ENCODE assay signal across 11 mouse cellular contexts in the genomic region with DNA sequence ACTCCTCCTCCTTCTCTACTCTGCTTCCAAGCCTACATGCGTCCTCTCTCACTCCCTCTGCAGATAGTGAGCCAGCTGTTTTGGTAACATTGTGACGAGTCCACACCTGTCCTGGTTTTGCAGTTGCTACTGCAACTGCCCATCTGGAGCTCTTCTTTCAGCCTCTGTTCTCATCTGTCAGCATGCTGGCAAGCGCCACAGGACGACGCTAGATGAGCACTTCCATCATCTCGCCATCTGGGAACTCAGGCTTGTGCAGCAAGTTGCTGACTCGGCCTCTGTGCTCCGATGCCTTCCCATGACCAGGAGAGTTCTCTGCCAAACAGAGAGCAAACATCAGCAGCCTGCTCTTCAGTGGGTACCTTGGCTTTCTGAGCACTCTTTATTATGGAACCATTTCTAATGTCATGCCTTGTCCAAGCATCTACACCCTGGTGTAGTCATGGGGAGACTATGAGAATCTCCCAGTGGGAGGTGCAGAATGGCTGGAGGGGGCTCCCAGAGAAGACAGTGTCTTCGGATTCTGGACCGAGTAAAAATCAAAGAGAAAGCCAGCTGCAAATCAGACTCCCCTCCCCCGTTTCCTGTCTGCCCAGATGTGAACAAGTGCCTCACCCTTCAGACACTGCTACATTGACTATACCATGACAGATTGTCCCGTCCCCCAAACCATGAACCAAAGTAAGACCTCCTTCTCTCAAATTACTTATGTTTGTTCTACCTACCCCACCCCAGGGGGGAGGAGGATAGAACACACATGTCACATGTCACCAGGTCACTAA. TPM values are rescaled to one million over a fixed set of nuclear protein-coding genes. Genes with fewer than 3 reads are reported as not detected.
DNase-seq lines count a peak whose midpoint lies in the region; ATAC-seq and TF ChIP-seq lines count a peak whose summit lies in the region.
"Had no signal": no experiment of that assay in that cellular context is flagged by ENCODE, and none has a peak within 500 bp of the region (broad histone marks: within the 10 kb centered on the region; RNA-seq: fewer than 3 reads in every experiment).

No protein-coding gene starts in this region.

- H3K4me2 ChIP-seq in lung, embryonic 16.5 days (ENCODE audit: low read depth, low read length): no peak overlapping the region
- H3K4me2 ChIP-seq: heart, embryonic 13.5 days; liver, embryonic 12.5 days had no signal

- H3K27me3 ChIP-seq in lung, embryonic 16.5 days (ENCODE audit: control insufficient read depth, insufficient read depth, low read depth, low read length): no peaks in the 10 kb centered on the region
- H3K27me3 ChIP-seq: heart, embryonic 13.5 days; liver, embryonic 12.5 days had no signal

- 0 out of 2 replicates have a peak, but pooled peaks cover 4% of the 10 kb centered on the region for H3K4me1 ChIP-seq in lung, embryonic 16.5 days (replicated peaks; ENCODE audit: control insufficient read depth, insufficient read depth, low read length)
- H3K4me1 ChIP-seq in lung, adult 2 months (ENCODE audit: control insufficient read depth, insufficient read depth, low read length): peaks cover 9% of the 10 kb centered on the region; the same call in 1 of the 2 replicates
- H3K4me1 ChIP-seq: liver, embryonic 12.5 days had no signal

- H3K36me3 ChIP-seq in lung, embryonic 16.5 days (ENCODE audit: control insufficient read depth, insufficient read depth, low read length): peaks cover 46% of the 10 kb centered on the region

- no peak for TF ChIP-seq POLR2A in lung, adult 2 months (IDR thresholded peaks at IDR 0.05; ENCODE audit: borderline replicate concordance, extremely low read depth, low read depth, low read length)

- H3K27ac ChIP-seq in lung, embryonic 16.5 days (ENCODE audit: low read length): no peak overlapping the region
- H3K27ac ChIP-seq: heart, embryonic 13.5 days; liver, embryonic 12.5 days had no signal

- no peak overlapping the region for H3K9ac ChIP-seq in lung, embryonic 16.5 days (ENCODE audit: low read length)
- H3K9ac ChIP-seq: heart, embryonic 13.5 days; liver, embryonic 12.5 days had no signal

- intact Hi-C loops in heart, postnatal 25 days (cut with DNase I): no loop called here

- no peaks in the 10 kb centered on the region for H3K9me3 ChIP-seq in lung, embryonic 16.5 days (ENCODE audit: control insufficient read depth, low read length)
- H3K9me3 ChIP-seq: heart, embryonic 13.5 days; liver, embryonic 12.5 days had no signal

- no peak for TF ChIP-seq CTCF in lung, adult 2 months (IDR thresholded peaks at IDR 0.05; ENCODE audit: insufficient read depth, low read length)

- WGBS in lung, embryonic 16.5 days: 52% methylated on average over 12 of the region's 12 CpGs
- WGBS in lung, adult 2 months: 58% methylated on average over 12 of the region's 12 CpGs

- no peak for ATAC-seq in CD4-positive, CD25-positive, alpha-beta regulatory T cell, adult 4 months
- peak; percentile 10; the same call in 1 of the 2 replicates for ATAC-seq in lung, embryonic 16.5 days (ENCODE audit: low read depth)
- no peak for ATAC-seq in erythroid progenitor cell, adult 5-6 weeks (replicated peaks; ENCODE audit: low FRiP score, poor library complexity, severe bottlenecking)
- ATAC-seq: liver, embryonic 12.5 days had no signal

- peak; percentile 34 for DNase-seq in CD4-positive, CD25-positive, alpha-beta regulatory T cell, adult 2 months (ENCODE audit: low read depth, low spot score)
- no peak for DNase-seq in lung, adult 2 months
- peak; percentile 12 for DNase-seq in heart, postnatal 25 days (ENCODE audit: low spot score)
- DNase-seq in thymus, postnatal 25 days: peak; percentile 39
- no peak for DNase-seq in ovary, adult 18-20 months (ENCODE audit: low spot score)
- DNase-seq: kidney, postnatal 36 days had no signal

- H3K4me3 ChIP-seq in lung, embryonic 16.5 days (ENCODE audit: low read length): no peak overlapping the region
- H3K4me3 ChIP-seq in lung, adult 2 months (replicated peaks; ENCODE audit: extremely low read depth, low read depth, low read length): no peak overlapping the region
- H3K4me3 ChIP-seq: heart, embryonic 13.5 days; liver, embryonic 12.5 days had no signal

RNA-seq across cellular contexts. Expression of a gene that starts 47.4 kb away (rescaled TPM):
- 100 to 1,000 TPM; 189 to 201 TPM for polyA plus RNA-seq in CD4-positive, CD25-positive, alpha-beta regulatory T cell, adult 4 months (2017; shearing (Covaris generic))
- polyA plus RNA-seq in lung, embryonic 16.5 days (2015; fragmentation: Nextera tagmentation; extraction: Ambion mirVana): 147 and 158 TPM in 2 replicates
- polyA plus RNA-seq in lung, adult 2 months (2012; rRNA removed): 7.9 and 12.5 TPM in 2 replicates
- total RNA-seq in heart, postnatal 25 days (2021): 10 to 100 TPM; 60.3 to 69.7 TPM
- 77.8 and 93.1 TPM in 2 replicates for total RNA-seq in erythroid progenitor cell, adult 5-6 weeks (2015; ENCODE audit: low replicate concordance)
- 81.4 and 94.3 TPM in 2 replicates for total RNA-seq in erythroid progenitor cell, adult 5-6 weeks (2017; ENCODE audit: low replicate concordance)

RNA-seq across cellular contexts. Expression of a gene that starts 47.5 kb away (rescaled TPM):
- 1 to 10 TPM; 2.4 to 2.5 TPM for polyA plus RNA-seq in CD4-positive, CD25-positive, alpha-beta regulatory T cell, adult 4 months (2017; shearing (Covaris generic))
- 0.25 and 0.30 TPM in 2 replicates for polyA plus RNA-seq in lung, embryonic 16.5 days (2015; fragmentation: Nextera tagmentation; extraction: Ambion mirVana)
- 0.12 and 0.21 TPM in 2 replicates for polyA plus RNA-seq in lung, adult 2 months (2012; rRNA removed)
- not detected for total RNA-seq in heart, postnatal 25 days (2021)
- total RNA-seq in erythroid progenitor cell, adult 5-6 weeks (2015; ENCODE audit: low replicate concordance): not detected in 2 replicates
- 0.13 TPM in 1 of 2 replicates, not detected in the other for total RNA-seq in erythroid progenitor cell, adult 5-6 weeks (2017; ENCODE audit: low replicate concordance)
- polyA plus RNA-seq: heart, embryonic 13.5 days had no signal

Comparison
In these comparisons a context has a peak if more than half of its experiments do, and no peak if none do; other contexts are left out.
1. RNA of a gene that starts 47.4 kb away (polyA plus RNA-seq): 189 to 201 TPM in CD4-positive, CD25-positive, alpha-beta regulatory T cell, adult 4 months and 147 to 158 TPM in lung, embryonic 16.5 days; 7.9 to 12.5 TPM in lung, adult 2 months; every median in the first group is over 10 times any median in the second.
2. DNase-seq: peak in CD4-positive, CD25-positive, alpha-beta regulatory T cell, adult 2 months (single experiment), heart, postnatal 25 days (single experiment) and thymus, postnatal 25 days (single experiment); none in lung, adult 2 months (single experiment) and ovary, adult 18-20 months (single experiment).